Mouse (Mus musculus) CH12.LX (cell line): ENCODE data around the gene Olfr1454. TPM values are rescaled to one million over a fixed set of nuclear protein-coding genes. Genes with fewer than 3 reads are reported as not detected.

Experiments used
- DNase-seq: peaks from one replicate; pipeline ENCODE4 v3.0.0-alpha.2; 2013; ENCODE audit errors: extremely low read depth
- H3K27ac ChIP-seq: 2 replicates; pipeline ENCODE4 v1.5.1; 2012; ENCODE audit warnings: low read depth, mild to moderate bottlenecking, control low read depth, moderate library complexity; ENCODE audit not compliant: insufficient read depth
- H3K27me3 ChIP-seq: replicated peaks from 2 replicates; pipeline ENCODE3; 2012; ENCODE audit warnings: inconsistent platforms
- H3K36me3 ChIP-seq, 2 experiments: replicated peaks in 1 of 2; 2 replicates each; pipeline versions ENCODE3 to v1.6.1; 2012; ENCODE audit warnings: inconsistent platforms in 1 of 2, low read length in 1 of 2, mild to moderate bottlenecking in 1 of 2, mixed read lengths in 1 of 2, moderate library complexity in 1 of 2; ENCODE audit not compliant: control insufficient read depth in 1 of 2, insufficient read depth in 1 of 2
- H3K4me1 ChIP-seq, 2 experiments: 2 replicates each; pipeline ENCODE4 v1.6.1; 2012; ENCODE audit warnings: inconsistent platforms in 1 of 2, moderate library complexity in 1 of 2; ENCODE audit not compliant: insufficient read depth in 2 of 2, control insufficient read depth in 1 of 2
- H3K4me2 ChIP-seq: 2 replicates; pipeline ENCODE4 v1.6.1; 2012; ENCODE audit warnings: low read depth, mild to moderate bottlenecking, control low read depth; ENCODE audit not compliant: poor library complexity, insufficient read depth, severe bottlenecking
- H3K4me3 ChIP-seq, 3 experiments: fragments of 150-350 bp in 1 of 3; sonication (generic) in 1 of 3; replicated peaks in 1 of 3; 2 replicates each; pipeline versions ENCODE3 to v1.5.1; 2011 to 2012; ENCODE audit warnings: low read depth in 2 of 3, low read length in 2 of 3, mild to moderate bottlenecking in 2 of 3, moderate library complexity in 2 of 3, control low read depth in 1 of 3, improper control_type of control experiment in 1 of 3, inconsistent platforms in 1 of 3, mixed read lengths in 1 of 3; ENCODE audit not compliant: poor library complexity in 1 of 3
- H3K79me2 ChIP-seq: replicated peaks from 2 replicates; pipeline ENCODE4 v1.6.1; 2012; ENCODE audit warnings: mild to moderate bottlenecking, moderate library complexity; ENCODE audit not compliant: control insufficient read depth, poor library complexity, insufficient read depth, severe bottlenecking; ENCODE audit errors: extremely low read depth
- H3K9ac ChIP-seq: 2 replicates; pipeline ENCODE4 v1.6.1; 2012; ENCODE audit warnings: low read depth, mild to moderate bottlenecking, control low read depth, moderate library complexity; ENCODE audit not compliant: insufficient read depth
- H3K9me3 ChIP-seq: replicated peaks from 2 replicates; pipeline ENCODE3; 2012; ENCODE audit warnings: low read length, inconsistent platforms, mixed read lengths
- BHLHE40 ChIP-seq: IDR thresholded peaks from 2 replicates; pipeline ENCODE4 v1.6.1; 2011; ENCODE audit warnings: mild to moderate bottlenecking, low read depth, low read length, improper control_type of control experiment
- CHD1 ChIP-seq: IDR thresholded peaks from 2 replicates; pipeline ENCODE4 v1.6.1; 2012; ENCODE audit warnings: low read depth, low read length, improper control_type of control experiment, inconsistent platforms
- CHD2 ChIP-seq: IDR thresholded peaks from 2 replicates; pipeline ENCODE4 v1.6.1; 2011; ENCODE audit warnings: low read length, improper control_type of control experiment
- ELF1 ChIP-seq: IDR thresholded peaks from 2 replicates; pipeline ENCODE4 v1.6.1; 2014; ENCODE audit warnings: low read depth, mild to moderate bottlenecking, inconsistent platforms, low read length, improper control_type of control experiment
- ETS1 ChIP-seq: conservative IDR thresholded peaks from 2 replicates; pipeline ENCODE4 v1.6.1; 2012; ENCODE audit warnings: low read depth, mild to moderate bottlenecking, inconsistent platforms, low read length, improper control_type of control experiment, moderate library complexity
- GABPA ChIP-seq: IDR thresholded peaks from 2 replicates; pipeline ENCODE4 v1.6.1; 2012; ENCODE audit warnings: low read depth, low read length, improper control_type of control experiment, inconsistent platforms; ENCODE audit not compliant: insufficient replicate concordance
- HCFC1 ChIP-seq: IDR thresholded peaks from 2 replicates; pipeline ENCODE4 v1.6.1; 2012; ENCODE audit warnings: low read depth, mild to moderate bottlenecking, inconsistent platforms, low read length, improper control_type of control experiment
- IRF4 ChIP-seq: IDR thresholded peaks from 2 replicates; pipeline ENCODE4 v1.6.1; 2014; ENCODE audit warnings: low read depth, mild to moderate bottlenecking, inconsistent platforms, low read length, improper control_type of control experiment
- JUND ChIP-seq: conservative IDR thresholded peaks from 2 replicates; pipeline ENCODE4 v1.6.1; 2011; ENCODE audit warnings: low read depth, low read length, improper control_type of control experiment
- MAFK ChIP-seq: IDR thresholded peaks from 2 replicates; pipeline ENCODE4 v1.6.1; 2011; ENCODE audit warnings: low read length, improper control_type of control experiment; ENCODE audit not compliant: insufficient replicate concordance
- MEF2A ChIP-seq: IDR thresholded peaks from 2 replicates; pipeline ENCODE4 v1.6.1; 2014; ENCODE audit warnings: low read depth, mild to moderate bottlenecking, inconsistent platforms, low read length, improper control_type of control experiment, borderline replicate concordance
- MXI1 ChIP-seq: IDR thresholded peaks from 2 replicates; pipeline ENCODE4 v1.6.1; 2011; ENCODE audit warnings: mild to moderate bottlenecking, low read depth, low read length, improper control_type of control experiment
- NRF1 ChIP-seq: IDR thresholded peaks from 2 replicates; pipeline ENCODE4 v1.6.1; 2014; ENCODE audit warnings: low read depth, mild to moderate bottlenecking, inconsistent platforms, low read length, improper control_type of control experiment, moderate library complexity
- POLR2AphosphoS2 ChIP-seq: IDR thresholded peaks from 2 replicates; pipeline ENCODE4 v1.6.1; 2011; ENCODE audit warnings: low read depth, low read length, improper control_type of control experiment
- RAD21 ChIP-seq: IDR thresholded peaks from 2 replicates; pipeline ENCODE4 v1.6.1; 2011; ENCODE audit warnings: low read depth, mild to moderate bottlenecking, low read length, improper control_type of control experiment, moderate library complexity
- RCOR1 ChIP-seq: conservative IDR thresholded peaks from 2 replicates; pipeline ENCODE4 v1.6.1; 2012; ENCODE audit warnings: low read depth, mild to moderate bottlenecking, inconsistent platforms, low read length, improper control_type of control experiment
- SIN3A ChIP-seq: IDR thresholded peaks from 2 replicates; pipeline ENCODE4 v1.6.1; 2012; ENCODE audit warnings: low read length, improper control_type of control experiment, inconsistent platforms
- UBTF ChIP-seq: IDR thresholded peaks from 2 replicates; pipeline ENCODE4 v1.6.1; 2012; ENCODE audit warnings: low read depth, mild to moderate bottlenecking, inconsistent platforms, low read length, improper control_type of control experiment, moderate library complexity
- ZKSCAN1 ChIP-seq: IDR thresholded peaks from 2 replicates; pipeline ENCODE4 v1.6.1; 2012; ENCODE audit warnings: low read depth, inconsistent platforms, low read length, improper control_type of control experiment, borderline replicate concordance
- ZMIZ1 ChIP-seq: IDR thresholded peaks from 2 replicates; pipeline ENCODE4 v1.6.1; 2012; ENCODE audit warnings: low read depth, mild to moderate bottlenecking, inconsistent platforms, low read length, improper control_type of control experiment
- ZNF384 ChIP-seq: IDR thresholded peaks from 2 replicates; pipeline ENCODE4 v1.6.1; 2012; ENCODE audit warnings: low read depth, low read length, improper control_type of control experiment, inconsistent platforms
- dilution Hi-C: fragments of 300-500 bp; cut with MboI; formaldehyde crosslinking; loops from 2 replicates; pipeline ENCODE4 v1.14.3; 2020; ENCODE audit warnings: low sequenced_read_pairs; ENCODE audit not compliant: extremely low pct_unique_long_range_greater_than_20kb, extremely low pct_ligation_motif_present
- in situ Hi-C: fragments of 300-500 bp; cut with MboI; formaldehyde crosslinking; loops from 3 replicates; pipeline ENCODE4 v1.14.3; 2019; ENCODE audit warnings: low sequenced_read_pairs, low pct_ligation_motif_present, low pct_unique_long_range_greater_than_20kb, mixed read lengths
- polyA plus RNA-seq: library from polyadenylated mRNA; unstranded; fragments of >175 nt; gene quantifications from 2 replicates; pipeline ENCODE4 v1.2.1, GENCODE M21; 2012; ENCODE audit warnings: low read depth; ENCODE audit not compliant: insufficient read length
- total RNA-seq, 2 experiments: library from RNA; depleted of rRNA; stranded (reverse); fragments of 300-350 nt in 1 of 2; fragments of >200 nt in 1 of 2; gene quantifications; 2 replicates each; pipeline ENCODE4 v1.2.3; 2012 to 2014

The Olfr1454 gene
- total and polyA plus RNA-seq, 3 experiments: not detected

DNA sequence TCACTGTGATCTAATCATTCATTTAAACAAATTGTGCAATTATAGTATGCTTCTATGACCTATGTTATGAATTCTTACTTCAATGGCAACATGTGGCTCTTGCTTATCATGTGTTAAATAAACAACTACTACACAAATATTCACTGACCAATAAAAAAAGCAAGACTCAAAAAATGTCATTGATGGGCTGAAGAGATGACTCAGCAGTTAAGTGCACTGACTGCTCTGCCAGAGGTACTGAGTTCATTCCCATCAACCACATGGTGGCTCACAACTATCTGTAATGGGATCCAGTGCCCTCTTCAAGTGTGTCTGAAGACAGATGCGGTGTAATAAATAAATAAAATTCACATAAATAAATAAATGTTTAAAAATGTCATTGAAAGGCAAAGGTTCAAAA is 33.5 kb downstream of the Olfr1454 start:
- dilution Hi-C loops (no loop called here), in situ Hi-C loops (no loop called here)
- no peaks in the 10 kb centered on the region for H3K4me1 ChIP-seq

DNA sequence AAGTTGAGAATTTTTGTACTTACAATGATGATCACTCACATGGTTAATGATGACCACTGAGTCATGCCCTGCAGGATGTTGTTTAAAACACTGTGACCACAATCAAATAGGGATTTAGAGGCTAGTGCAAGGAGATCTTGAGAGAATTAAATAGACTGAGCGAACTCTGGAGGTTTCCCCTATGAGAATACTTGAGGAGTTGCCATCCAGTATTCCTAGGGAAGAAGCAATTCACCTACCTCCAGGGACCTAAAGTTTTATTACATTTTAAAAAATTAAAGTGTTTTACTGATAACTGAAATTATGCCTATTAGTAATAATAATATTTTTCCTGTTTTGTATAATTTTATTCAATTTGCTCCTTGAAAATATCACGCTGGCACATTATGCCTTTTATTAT is 37.4 kb downstream of the Olfr1454 start, which contains the start of gene Olfr1457:
Olfr1457 (minus strand) TSS at position 101 of the 400 bp plus-strand sequence.
- in situ Hi-C loops (no loop called here), dilution Hi-C loops (no loop called here)
- Histone ChIP-seq H3K9me3 (no peaks in the 10 kb centered on the region), H3K4me3 (no peak within 1 kb of the TSS), H3K4me2 (no peak within 1 kb of the TSS), H3K27ac (no peak within 1 kb of the TSS), H3K9ac (no peak within 1 kb of the TSS), H3K79me2 (no peaks in the 10 kb centered on the region), H3K27me3 (no peaks in the 10 kb centered on the region), H3K36me3 (no peaks in the 10 kb centered on the region), H3K4me1 (no peaks in the 10 kb centered on the region)
- TF ChIP-seq HCFC1 (no peak), UBTF (no peak), MXI1 (no peak), CHD1 (no peak), ZMIZ1 (no peak), BHLHE40 (no peak), MAFK (no peak)
- no peak for DNase-seq

More for the DNA sequence above, 33.5 kb downstream of the Olfr1454 start:
- TF ChIP-seq MAFK (peak; percentile 54; the same call in 1 of the 2 replicates), POLR2AphosphoS2 (no peak), CHD2 (no peak), ZKSCAN1 (no peak)
- no peak overlapping the region for H3K4me3 ChIP-seq
- H3K27ac ChIP-seq: no peak overlapping the region
- no peaks in the 10 kb centered on the region for H3K9me3 ChIP-seq
- no peaks in the 10 kb centered on the region for H3K27me3 ChIP-seq
- no peak for DNase-seq
- no peak overlapping the region for H3K9ac ChIP-seq
- H3K4me2 ChIP-seq: no peak overlapping the region
- no peaks in the 10 kb centered on the region for H3K79me2 ChIP-seq
- no peaks in the 10 kb centered on the region for H3K36me3 ChIP-seq

DNA sequence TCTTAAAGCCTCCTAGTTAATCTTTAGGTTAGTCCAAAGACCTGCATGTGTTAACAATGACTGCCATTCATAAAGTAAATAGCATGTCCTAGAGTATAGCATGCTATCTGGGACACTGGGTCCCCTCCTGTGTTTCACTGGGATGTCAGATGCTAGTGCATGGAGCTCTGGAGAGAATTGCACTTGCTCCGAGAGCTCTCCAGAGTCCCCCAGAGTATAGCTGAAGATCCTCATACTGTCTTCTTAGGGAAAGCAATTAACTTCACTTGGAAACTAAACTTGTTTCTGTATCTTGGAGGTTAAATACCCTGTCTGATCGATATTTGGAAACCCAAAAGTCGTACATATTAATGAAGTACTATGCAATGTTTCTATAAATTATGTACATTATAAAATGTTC is 46.3 kb downstream of the Olfr1454 start, which contains the start of gene Olfr1458:
Olfr1458 (minus strand) TSS at position 101 of the 400 bp plus-strand sequence.
- Histone ChIP-seq H3K36me3 (no peaks in the 10 kb centered on the region), H3K4me2 (no peak within 1 kb of the TSS), H3K79me2 (no peaks in the 10 kb centered on the region), H3K9me3 (no peaks in the 10 kb centered on the region), H3K27ac (no peak within 1 kb of the TSS), H3K9ac (no peak within 1 kb of the TSS), H3K27me3 (no peaks in the 10 kb centered on the region), H3K4me3 (no peak within 1 kb of the TSS), H3K4me1 (no peaks in the 10 kb centered on the region)
- no peak for TF ChIP-seq POLR2AphosphoS2
- no peak for TF ChIP-seq ELF1
- TF ChIP-seq JUND: no peak
- TF ChIP-seq SIN3A: no peak
- no peak for TF ChIP-seq RCOR1
- TF ChIP-seq BHLHE40: no peak
- TF ChIP-seq MEF2A: no peak
- TF ChIP-seq MXI1: no peak
- no peak for TF ChIP-seq ZNF384
- TF ChIP-seq IRF4: no peak
- TF ChIP-seq RAD21: no peak
- no peak for TF ChIP-seq NRF1
- TF ChIP-seq GABPA: no peak
- TF ChIP-seq ETS1: no peak
- in situ Hi-C loops: no loop called here
- DNase-seq: no peak
- dilution Hi-C loops: no loop called here
